Mouse (Mus musculus): ENCODE data around the gene Ces2b.
"Not testable (repeated sequence)": the region's sequence is repeated elsewhere in the genome, so short reads cannot be mapped to it uniquely, and the experiment has no call there.

The Ces2b gene

DNA sequence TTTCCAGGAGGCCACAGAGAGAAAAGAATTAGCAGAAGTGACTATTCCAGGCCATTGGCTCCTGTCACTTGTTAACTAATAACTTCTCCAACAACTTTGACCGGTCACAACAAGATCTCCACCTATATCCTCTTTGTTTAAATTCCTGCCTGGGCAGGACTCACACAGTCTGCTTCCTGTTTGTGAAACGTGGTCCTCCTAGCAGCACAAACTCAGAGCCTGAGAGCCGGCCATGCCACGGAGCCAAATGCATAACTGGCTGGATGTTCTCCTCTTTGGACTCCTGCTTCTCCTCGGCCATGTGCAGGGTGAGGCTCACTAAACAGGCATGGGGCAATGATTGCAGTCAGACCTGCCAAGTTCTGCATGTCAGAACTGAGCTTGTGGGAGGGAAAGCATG is at the start of gene Ces2b:
TSS of gene Ces2b (plus strand) at position 133 of the 400 bp plus-strand sequence.
- CTCF ChIA-PET, result no interaction called here

DNA sequence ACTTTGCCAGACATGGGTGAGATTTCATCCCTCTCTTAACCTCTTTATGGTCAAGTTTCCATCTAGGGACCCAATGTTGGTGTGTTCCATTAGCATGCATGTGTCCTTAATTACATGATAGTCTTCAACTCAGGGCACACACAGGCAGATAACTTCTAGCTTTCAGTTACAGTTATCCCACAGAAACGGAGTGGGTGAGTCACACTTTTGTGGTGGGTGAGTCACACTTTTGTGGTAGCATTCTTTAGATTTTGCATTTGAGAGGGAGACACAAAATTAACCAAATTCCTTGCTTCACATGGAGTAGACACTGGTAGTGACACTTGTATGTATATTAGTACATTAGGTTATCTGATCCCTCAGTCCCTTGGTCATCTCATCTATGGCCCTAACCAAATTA is 44.3 kb upstream of the Ces2b start:
- CTCF ChIA-PET, result no interaction called here

DNA sequence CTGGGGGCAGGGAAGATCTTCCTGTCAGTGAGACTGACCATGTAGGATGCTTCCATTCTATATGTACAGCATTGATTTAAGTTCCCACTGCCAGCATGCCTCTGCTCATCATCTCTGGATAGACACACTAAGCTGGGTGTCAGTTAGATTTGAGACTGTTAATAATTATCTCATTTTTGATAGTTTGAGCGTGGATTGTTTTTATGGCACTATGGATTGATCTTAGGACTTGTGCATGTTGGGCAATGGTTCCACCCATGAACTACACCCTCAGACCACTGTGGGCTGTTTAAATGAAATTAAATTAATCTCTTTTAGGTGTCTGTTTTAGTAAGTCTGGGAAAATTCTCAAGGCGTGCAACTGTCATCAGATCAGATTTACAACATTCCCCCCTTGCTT is 42.4 kb upstream of the Ces2b start:
- CTCF ChIA-PET, result no interaction called here

DNA sequence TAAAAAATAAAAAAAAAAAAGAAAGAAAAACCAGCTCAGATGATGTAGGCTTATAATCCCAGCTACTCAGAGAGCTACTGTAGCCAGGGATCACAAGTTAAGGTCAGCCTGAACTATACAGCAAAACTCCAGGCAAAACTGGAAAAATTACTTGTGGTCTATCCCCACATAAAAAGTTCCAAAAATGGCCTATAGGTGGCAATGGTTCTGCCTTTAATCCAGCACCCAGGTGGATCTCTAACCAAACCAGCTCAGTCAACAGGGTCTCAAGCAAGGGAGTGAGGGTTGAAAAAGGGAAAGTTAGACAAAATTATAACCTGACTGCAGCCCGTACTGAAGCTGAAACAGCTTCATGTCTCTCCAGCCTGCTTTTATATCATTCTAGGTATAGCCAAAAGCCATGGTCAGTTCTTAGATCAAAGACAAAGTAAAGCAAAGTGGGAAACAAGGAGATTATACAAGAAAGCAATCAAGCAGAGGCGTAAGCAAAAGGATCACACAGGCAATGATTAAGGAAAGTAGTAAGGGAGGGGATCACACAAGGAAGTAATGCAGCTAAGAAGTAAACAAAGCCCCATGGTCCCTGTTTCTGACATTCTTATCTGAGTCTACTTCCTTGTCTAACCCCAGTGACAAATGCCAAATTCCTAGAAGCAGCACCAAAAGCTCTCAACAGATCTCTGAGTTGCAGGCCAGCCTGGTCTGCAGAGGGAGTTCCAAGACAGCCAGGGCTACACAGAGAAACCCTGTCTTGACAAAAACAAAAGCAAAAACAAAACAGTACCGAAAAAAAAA is 41.3 kb upstream of the Ces2b start:
- CTCF ChIA-PET, result no interaction called here

DNA sequence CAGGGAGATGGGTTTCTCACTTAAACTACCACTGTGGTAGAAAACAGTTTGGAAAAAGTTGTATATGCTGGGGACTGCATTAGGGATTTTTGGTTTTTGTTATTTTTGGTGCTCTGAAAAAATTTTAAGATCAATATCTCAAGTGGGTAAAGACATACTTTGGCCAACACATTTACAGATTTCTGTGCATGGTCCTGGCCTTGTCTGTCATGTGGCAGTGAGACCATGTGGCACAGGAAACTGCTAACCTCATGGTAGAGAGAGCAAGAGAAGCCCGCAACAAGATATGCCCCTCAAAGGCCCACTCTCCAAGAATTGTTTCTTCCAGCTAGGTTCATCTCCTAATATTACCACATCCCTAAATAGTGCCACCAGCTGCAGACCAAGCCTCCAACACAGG is 32.0 kb upstream of the Ces2b start:
- CTCF ChIA-PET, result no interaction called here

DNA sequence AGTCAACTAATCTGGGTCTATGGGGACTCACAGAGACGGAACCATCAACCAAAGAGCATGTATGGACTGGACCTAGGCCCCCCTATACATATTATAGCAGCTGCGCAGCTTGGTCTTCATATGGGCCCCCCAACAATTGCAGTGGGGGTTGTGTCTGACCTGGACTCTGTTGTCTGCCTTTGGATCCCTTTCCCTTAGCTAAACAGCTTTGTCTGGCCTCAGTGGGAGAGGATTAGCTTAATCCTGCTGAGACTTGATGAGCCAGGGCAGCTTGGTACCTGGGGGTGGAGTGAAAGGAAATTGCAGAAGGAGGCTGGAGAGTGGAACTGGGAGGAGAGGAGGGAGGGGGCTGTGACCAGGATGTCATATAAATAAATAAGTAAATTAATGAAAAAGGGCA is 25.2 kb upstream of the Ces2b start:
- CTCF ChIA-PET, result no interaction called here

DNA sequence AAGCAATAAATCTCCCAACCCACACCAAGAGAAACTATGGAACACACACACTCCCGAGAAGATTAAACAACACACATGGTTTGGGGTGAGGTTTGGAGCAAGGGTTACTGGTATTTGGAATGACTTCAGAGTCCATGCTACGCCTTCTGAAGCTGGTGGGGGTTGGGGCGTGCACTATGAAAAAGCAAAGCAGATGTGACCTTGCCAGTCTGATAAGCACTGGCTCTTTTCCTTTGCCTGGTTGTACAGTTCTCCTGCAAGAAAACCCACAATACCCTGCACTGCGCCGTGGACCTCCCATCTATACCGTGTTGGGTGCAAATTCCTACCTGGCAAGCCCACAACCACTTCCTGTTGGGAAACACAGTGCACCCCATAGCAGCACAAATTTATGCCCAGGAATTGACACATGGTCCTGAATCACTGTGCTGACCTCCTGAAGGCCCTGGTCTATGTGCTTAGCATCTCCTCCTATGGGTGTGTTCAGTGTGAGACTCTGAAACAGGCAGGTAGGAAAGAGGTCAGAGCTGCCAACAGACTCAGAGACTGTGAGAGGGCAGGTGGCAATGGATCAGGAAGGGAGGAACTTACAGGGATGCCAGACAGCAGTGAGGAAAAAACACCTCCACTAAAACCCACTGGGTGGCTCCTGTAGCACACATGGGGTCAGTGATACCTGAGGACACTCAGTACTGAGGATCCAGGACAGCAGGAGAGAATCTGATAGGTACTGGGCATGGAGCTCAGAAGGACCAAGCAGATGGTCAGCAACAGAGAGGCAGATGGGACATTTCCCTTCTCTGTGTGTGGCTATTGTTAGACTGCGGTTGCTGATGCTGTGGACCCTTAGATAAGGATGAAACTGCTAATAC is 22.6 kb upstream of the Ces2b start:
- CTCF ChIA-PET, result no interaction called here

DNA sequence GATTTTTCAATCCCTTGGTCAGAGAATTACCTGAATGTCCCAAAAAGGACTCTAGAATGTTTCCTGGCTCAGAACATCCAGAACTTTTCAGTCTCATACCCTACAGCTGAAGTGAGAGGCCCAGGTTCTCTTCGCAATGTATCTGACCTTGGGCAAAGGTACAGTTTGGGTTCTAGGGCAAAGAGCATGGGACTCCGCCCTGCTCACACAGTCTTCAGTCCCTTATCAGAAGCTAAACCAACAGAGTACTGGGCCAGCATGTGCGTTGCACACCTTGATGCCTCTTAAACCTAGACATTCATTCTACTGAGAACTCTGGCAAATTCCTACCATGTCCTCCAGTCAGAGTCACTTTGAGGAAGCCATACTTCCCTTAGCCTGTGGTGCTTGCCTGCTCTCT is 21.9 kb upstream of the Ces2b start:
- CTCF ChIA-PET, result no interaction called here

DNA sequence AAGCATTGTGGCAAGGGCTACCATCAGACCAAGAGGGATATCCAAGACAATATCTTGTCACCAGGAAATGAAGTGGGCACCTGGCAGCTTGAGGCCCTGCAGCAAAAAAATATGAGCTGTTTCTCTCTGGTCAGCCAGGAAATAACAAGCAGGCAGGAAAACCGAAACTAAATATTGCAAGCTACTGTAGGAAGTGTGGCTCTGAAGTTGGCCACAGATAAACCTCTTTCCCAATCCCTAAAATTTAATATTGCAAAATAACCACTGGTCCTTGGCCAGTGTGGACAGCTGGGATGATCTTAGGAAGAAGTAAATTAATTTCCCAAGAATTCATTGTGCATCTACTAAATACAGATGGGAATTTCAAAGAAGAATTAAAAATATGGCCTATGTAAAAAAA is 4.5 kb upstream of the Ces2b start:
- CTCF ChIA-PET, result no interaction called here

DNA sequence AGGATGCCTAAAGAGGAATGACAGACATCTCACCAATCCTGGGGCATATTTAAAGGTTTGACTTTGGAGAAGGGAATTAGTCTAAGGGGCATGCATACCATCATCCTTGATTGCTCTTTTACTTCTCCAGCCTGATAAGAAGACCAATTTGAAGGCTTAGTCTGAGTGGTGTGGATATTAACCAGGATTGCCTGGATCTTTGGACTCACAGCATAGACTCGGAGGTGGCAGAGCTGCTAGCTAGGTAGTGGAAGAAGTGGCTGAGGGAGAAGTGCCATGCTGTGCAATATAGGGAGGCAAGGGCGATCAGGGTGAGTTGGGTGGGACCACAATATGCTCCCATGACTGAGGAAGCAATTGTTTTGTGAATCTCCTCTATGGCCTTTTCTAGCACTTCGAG is 3.2 kb upstream of the Ces2b start:
- CTCF ChIA-PET, result no interaction called here

DNA sequence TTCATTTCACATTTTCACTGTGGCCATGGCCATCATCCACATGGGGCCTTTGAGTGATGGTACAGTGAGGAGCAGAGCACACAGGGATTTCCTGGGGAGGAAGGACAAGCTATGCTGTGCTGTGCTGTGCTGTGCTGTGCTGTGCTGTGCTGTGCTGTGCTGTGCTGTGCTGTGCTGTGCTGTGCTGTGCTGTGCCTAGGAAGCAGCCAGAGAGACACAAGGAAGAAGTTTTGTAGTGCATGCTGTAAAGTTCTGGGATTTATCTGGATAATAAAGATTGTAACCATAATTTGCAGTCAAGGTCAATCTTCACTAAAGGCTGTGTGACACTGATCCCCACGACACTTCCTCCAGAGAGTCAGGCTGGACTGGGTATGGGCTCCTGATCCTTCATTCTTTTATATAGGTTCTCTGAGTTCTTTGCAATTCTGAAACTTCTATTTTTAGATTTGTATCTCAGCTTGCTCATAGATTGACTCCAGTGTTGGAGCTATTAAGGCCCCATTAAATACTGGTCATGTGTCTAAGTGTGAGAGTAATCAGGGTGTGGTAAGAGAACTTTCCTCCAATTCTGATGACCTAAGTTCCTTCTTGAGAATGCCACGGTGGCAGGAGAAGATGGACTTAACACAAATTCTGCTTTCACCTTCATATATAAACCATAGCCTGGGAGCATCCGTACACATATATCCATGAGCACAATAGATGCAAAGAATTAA is 10.1 kb downstream of the Ces2b start:
- CTCF ChIA-PET, result no interaction called here

DNA sequence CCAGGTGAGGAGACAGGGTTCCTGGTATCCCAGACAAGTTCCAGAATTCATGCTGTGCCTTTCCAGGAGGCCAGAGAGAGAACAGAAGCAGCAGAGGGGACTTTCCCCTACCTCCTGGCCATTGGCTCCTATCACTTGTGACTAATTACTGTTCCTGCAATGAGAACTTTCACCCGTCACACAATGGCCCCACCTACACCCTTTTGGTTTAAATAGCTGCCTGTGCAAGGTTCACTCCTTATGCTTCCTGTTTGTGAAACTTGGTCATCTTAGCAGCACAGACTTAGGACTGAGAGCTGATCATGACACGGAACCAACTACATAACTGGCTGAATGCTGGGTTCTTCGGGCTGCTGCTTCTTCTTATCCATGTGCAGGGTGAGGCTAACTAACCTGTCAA is 15.5 kb downstream of the Ces2b start, which contains the start of gene Ces2c:
TSS of gene Ces2c (plus strand) at position 238 of the 400 bp plus-strand sequence.
- CTCF ChIA-PET, result no interaction called here

DNA sequence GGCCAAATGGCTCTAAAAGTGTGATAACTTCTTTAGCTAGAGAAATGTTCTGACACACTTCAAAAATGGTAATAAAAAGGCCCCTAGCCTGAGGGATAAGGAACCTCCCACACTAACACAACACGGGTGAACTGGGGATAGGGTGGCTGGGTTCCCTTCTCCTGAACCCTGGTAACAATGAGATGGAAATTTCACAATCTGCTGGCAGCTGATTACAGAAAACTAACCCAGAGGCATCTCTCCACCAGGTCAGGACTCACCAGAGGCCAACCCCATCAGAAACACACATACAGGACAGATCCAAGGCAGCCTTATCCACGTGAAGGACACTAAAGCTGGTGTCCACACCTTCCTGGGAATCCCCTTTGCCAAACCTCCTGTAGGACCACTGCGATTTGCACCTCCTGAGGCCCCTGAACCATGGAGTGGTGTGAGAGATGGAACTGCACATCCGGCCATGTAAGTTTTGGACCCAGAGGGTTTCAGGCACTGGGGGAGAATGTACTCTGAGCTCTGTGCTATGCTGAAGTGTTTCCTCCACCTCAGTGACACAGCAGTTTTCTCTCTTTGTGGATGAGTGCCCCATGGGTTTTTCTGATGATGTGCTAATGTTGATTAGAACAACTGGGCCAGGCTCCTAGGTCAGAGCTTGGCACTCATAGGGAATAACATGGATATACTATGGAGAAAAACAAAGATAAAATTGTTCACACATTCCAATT is 16.5 kb downstream of the Ces2b start:
- CTCF ChIA-PET, result no interaction called here

DNA sequence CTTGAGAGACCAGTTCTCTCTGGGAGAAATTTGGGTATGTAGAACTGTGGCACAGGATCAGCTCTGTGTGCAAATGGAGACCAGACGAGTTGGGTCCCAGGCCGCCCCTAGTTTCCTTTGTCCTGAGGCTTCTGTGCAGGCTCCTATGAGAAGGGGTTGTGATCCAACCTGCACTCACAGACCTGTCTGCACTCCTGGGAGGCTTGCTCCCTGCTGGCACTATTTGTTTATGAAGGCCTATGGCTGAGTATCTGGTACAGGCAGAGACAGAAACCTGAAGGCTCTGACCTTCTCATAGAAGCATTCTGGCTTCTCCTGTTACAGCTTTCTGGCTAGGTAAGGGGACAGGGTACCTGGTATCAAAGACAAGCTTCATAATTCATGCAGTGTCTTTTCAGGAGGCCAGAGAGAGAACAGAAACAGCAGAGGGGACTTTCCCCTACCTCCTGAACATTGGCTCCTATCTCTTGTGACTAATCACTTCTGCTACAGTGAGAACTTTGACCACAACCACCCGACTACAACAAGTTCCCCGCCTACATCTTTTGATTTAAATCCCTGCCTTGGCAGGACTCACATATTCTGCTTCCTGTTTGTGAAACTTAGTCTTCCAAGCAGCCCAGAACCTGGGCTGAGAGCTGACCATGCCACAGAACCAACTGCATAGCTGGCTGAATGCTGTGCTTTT is 35.6 kb downstream of the Ces2b start:
- CTCF ChIA-PET, result not testable (repeated sequence)

DNA sequence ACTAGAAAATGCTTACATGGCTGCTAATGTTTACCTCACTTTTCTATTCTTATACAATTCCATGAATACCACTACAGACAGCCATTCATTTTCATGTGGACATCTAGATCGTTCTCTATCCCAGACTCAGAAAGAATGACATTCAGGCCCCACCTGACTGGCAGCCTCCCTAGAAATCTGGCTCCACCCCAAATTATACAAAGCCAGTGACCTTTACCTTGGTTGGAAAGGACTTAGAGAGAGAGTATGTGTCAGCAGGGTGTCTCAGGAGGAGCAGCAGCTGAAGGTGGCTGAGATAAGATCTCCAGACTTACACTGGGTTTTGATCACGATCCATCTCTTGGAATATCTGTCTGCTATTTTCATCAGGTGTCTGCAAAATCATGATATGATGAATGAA is 37.5 kb downstream of the Ces2b start:
- CTCF ChIA-PET, result not testable (repeated sequence)

DNA sequence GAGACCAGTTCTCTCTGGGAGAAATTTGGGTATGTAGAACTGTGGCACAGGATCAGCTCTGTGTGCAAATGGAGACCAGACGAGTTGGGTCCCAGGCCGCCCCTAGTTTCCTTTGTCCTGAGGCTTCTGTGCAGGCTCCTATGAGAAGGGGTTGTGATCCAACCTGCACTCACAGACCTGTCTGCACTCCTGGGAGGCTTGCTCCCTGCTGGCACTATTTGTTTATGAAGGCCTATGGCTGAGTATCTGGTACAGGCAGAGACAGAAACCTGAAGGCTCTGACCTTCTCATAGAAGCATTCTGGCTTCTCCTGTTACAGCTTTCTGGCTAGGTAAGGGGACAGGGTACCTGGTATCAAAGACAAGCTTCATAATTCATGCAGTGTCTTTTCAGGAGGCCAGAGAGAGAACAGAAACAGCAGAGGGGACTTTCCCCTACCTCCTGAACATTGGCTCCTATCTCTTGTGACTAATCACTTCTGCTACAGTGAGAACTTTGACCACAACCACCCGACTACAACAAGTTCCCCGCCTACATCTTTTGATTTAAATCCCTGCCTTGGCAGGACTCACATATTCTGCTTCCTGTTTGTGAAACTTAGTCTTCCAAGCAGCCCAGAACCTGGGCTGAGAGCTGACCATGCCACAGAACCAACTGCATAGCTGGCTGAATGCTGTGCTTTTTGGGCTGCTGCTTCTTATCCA is 55.0 kb downstream of the Ces2b start:
- CTCF ChIA-PET, result not testable (repeated sequence)
